Mouse (Mus musculus): ENCODE results near the gene Amn1.
"Not testable (repeated sequence)": the region's sequence is repeated elsewhere in the genome, so short reads cannot be mapped to it uniquely, and the experiment has no call there.

Amn1 gene

GRCm38 (mm10) chr6:149154116-149155030 is 34.1 kb downstream of the Amn1 start:
- no peak for DNase-seq

DNA sequence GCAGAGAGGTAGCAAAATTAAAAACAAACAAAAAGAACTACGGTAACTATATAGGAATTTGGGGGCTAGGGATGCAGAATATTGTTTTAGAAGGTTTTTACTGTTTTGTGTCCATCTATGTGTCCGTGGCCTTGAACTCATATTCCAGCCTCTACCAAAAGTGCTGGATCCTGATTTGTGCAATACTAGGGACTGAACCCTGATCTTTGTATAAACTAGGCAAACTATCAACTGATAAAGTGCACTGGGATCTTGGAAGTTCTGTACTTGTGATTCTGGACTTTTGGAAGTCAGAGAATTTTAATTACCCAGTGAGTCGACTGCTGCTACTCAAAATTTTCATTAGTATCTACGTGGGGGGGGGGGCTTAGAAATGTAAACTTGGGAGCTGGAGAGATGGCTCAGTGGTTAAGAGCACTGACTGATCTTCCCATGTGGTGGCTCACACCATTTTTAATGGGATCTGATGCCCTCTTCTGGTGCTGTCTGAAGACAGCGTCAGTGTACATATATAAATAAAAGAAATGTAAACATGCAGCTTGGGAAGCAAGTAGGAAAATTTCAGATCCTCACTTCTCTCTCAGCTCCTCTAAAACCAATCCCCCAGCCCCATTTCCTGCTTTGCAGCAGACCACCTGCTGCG is 34.9 kb downstream of the Amn1 start:
- no peak for DNase-seq

- no peak for DNase-seq
Observed at GRCm38 (mm10) chr6:149152119-149152518, 36.4 kb downstream of the Amn1 start.

DNA sequence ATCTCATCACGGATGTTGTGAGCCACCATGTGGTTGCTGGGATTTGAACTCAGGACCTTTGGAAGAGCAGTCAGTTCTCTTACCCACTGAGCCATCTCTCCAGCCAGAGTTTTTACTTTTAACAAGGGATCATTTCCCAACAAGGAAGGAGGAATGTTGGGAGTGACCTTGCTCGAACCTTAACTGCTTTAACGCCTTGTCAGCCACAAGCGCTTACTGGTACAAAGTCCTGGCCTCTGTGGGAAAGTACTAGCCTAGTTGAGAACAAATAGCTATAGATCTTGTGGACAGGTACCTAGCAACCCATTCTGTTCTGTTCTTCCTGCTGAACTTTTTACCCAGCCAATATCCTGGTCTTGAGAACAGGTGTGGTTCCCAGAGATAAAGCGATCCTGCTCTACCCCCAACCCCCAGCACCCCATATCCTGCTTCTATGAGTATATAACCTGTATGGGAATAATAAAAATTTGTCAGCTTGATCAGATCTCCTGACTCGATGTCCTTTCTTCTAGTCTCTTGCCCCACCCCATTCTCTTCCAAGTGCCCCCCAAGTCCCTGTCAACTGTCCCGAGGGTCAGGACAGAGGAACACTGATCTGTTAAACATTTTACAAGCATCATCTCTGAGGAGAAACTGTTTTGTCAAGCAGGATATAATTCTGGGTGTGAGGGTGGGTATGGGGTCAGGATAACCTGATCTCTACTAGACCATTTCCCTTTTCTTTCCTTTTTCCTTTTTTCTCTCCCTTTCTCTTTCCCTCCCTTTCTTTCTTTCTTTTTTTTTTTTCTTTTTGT is 39.9 kb downstream of the Amn1 start:
- no peak for DNase-seq

- DNase-seq: no peak
Observed at GRCm38 (mm10) chr6:149145143-149145542, 43.4 kb downstream of the Amn1 start.

DNA sequence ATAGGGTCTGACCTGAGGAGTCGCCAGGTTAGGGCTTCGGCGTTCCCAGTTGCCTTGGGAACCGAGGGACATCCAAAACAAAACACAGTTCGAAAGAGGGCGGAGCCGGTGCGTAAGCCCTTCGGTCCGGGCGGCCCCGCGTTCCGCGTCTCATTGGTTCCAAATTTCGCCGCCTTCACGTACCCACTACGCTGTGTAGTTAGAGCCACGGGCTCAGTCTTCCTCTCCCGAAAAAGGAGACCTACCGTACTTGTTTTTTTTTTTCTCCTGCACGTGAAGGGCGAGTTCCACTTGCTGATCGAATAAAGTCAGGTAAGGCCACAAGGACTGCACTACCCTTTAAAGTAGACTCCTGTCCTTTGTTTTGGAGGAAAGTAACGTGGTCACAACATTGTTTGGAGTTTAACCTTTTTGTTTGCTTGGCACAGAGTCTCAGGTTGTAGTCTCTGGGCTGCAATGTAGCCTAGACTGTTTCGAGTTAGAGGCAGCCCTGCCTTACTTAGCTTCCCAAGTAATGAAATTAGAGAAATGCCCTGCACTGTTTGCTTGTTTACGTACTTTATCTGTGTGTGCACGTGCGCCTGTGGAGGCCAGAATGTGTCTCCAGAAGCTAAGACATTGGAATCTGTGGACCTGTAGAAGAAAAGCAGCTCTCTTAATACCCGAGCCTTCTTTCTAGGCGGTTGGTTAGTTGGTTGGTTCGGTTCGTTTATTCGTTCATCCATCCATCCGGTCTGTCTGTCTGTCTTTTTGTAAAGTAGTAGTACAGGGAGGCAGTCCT is 46.9 kb downstream of the Amn1 start:
- DNase-seq: peak; percentile 82 to 86

DNA sequence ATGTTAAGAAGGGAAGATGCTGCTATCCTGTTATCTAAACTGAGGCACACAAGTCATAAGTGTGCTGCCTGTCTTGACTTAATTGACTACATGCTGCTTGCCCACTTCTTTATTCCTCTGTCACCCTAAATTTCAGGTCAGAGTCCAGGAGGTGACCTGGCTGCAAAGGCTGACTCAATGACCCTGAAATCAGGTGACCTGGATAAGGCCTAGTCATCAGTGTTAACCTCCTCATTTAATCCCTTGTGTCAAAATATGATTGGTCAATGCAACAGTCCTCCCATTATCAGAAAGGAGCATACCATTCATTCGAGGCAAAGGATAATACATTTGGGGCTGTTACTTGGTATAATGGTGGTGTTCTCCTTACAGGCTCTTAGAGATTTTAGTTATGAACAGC is 49.0 kb downstream of the Amn1 start, which contains the start of gene Etfbkmt:
Etfbkmt (plus strand) TSS at position 379 of the 400 bp plus-strand sequence.
- no peak for DNase-seq

- DNase-seq: no peak
Observed at GRCm38 (mm10) chr6:149139011-149139410, 49.5 kb downstream of the Amn1 start.

DNA sequence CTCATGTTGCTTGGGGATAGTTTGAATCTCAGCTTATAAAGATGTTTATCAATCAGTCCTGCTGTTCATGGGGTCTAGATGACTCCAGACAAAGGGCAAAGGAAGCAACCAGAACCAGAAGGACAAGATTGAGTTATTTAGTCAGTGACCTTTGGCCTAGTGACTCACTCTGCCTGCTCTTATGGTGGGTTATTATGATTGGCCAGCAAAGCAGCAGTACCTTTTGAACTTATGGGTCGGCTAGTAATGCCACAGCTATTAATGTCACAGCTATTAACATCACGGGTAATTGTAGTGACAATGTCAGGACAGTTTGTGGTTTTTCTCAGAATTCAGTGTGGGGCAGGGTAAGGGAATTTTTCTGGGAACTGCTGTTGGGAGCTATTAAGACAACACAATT is 50.6 kb downstream of the Amn1 start:
- DNase-seq: no peak

GRCm38 (mm10) chr6:149135631-149136030 is 52.9 kb downstream of the Amn1 start:
- DNase-seq: no peak

- DNase-seq: no peak
Observed at GRCm38 (mm10) chr6:149134391-149135150, 53.9 kb downstream of the Amn1 start.

DNA sequence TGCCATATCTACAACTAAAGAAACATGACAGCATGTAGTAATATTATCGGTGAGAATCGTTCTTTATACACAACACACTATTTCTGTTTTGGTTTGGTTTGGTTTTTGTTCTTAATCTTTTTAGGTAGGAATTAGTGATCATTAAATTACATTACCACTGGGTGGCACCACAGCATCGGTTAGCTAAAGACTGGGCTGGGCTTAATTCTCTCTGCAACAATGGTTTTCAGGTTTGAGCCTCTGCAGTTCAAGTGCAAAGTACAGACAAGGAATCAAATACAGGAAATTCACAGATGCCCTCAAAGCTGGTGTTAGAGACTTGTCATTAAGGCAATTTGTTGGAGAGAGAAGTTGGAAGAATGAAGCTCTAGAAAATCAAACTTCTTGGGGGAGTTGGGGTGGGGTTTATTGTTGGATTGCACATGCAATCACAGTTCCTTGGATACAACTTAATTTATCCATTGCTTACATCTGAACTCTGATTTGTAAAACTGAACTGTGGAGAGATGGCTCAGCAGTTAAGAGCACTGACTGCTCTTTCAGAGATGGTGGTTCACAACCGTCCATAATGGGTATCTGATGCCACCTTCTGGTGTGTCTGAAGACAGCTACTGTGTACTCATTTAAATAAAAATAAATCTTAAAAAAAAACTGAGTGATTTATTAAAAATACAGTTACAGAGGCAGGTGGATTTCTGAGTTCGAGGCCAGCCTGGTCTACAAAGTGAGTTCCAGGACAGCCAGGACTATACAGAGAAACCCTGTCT is 56.0 kb downstream of the Amn1 start:
- peak; percentile 59 to 71 for DNase-seq

DNA sequence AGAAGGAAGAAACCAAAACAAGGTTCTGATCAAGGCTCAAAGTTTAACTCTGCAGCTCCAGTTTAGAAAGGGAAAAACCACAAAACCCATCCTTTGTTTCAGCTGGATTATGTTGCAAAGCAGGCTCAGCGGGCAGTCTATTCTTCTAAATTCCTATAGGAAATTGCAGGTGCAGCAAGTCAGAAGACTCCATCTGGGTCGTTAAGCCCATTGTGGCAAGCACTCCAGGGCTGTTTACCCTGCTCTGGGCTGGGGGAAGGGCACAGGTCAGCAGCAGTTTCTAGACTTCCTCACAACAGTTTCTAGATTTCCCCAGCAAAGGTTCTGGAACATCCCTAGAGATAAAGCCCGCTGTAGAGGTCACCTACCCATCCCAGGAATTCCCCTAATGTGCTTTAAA is 57.4 kb downstream of the Amn1 start:
- DNase-seq: no peak

DNA sequence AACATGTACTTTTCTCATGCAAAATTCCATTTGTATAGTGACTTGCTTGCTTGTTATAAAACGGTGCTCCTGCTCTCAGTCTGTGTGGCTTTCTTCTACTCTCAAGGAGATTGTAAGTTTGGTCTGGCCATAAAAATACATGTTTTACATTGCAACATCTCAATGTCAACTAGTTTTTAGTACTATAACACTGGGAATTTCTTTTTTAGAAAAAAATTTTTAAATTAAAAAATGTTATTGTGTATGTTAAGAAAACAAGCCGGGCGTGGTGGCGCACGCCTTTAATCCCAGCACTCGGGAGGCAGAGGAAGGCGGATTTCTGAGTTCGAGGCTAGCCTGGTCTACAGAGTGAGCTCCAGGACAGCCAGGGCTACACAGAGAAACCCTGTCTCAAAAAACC is 58.6 kb downstream of the Amn1 start, which contains the start of gene Gm10203:
Gm10203 (plus strand) TSS at position 301 of the 400 bp plus-strand sequence.
- not testable (repeated sequence) for DNase-seq

- peak; percentile 68 to 70 for DNase-seq
Observed at GRCm38 (mm10) chr6:149126675-149127074, 61.8 kb downstream of the Amn1 start.

GRCm38 (mm10) chr6:149123042-149123441 is 65.5 kb downstream of the Amn1 start:
- DNase-seq: no peak

DNA sequence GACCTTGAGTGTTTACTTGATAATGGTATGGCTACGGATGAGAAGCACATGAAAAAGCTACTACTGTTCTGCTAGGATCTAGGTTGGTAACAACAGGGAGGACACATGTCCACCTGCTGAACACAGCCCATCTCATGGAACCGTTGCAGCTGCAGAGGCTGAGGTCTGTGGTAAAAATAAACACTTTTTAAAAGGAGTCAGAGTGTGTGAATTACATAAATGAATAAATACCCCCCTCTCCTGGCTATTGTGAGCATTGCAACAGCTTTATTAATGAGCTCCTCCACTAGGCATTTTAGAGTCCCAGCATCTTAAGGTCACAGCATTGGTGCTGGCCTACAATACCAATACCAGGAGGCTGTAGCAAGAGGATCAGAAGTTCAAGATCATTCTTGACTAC is 68.7 kb downstream of the Amn1 start:
- peak; percentile 80 to 88 for DNase-seq

DNA sequence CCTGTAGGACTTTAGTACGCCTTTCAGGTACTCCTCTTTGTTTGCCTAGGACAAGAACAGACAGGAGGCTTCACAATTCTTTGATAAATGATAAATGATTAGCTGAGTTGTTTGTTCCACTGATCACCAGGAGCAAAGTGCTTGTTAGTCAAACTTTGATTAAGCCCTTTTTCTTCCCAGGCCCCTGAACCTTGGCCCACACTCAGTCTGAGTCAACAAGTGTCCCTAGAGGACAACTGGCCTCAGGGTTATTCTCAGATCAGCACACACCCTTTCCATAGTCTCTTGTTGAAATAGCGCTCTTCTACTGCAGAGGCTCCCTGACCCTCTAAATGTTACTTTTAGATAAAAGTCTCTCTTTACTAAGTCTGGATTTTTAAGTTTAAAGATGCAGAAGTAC is 69.6 kb downstream of the Amn1 start:
- no peak for DNase-seq

DNA sequence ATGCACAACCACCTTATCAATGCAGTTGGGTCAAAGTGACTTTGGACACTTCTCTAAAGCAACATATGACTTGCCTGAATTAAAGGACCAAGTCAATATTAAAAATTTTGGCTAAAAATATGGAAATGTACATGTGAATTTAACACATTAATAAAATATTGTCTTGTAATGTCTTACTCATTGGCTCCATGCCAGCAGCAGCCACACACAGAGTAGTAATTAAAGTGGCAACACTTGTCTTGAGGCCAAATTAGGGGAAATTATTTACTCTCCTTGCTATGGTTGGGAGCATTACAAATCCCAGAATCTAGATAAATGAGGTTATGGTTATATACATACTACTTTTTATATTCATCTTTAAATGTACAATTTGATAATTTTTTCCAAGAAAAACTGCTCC is 71.5 kb downstream of the Amn1 start:
- peak; percentile 9 to 20 for DNase-seq

- no peak for DNase-seq
Observed at GRCm38 (mm10) chr6:149108909-149109308, 79.6 kb downstream of the Amn1 start.

- DNase-seq: no peak
Observed at GRCm38 (mm10) chr6:149107615-149108014, 80.9 kb downstream of the Amn1 start.
